Mouse (Mus musculus): ENCODE measurements around the gene Duox1.
"Not testable (repeated sequence)": the region's sequence is repeated elsewhere in the genome, so short reads cannot be mapped to it uniquely, and the experiment has no call there.

Gene Duox1

GRCm38 (mm10) chr2:122311561-122311960, 3.9 kb upstream of the Duox1 start:
- no peak for DNase-seq (ENCODE audit: low read depth, low spot score)

GRCm38 (mm10) chr2:122312722-122313417, 2.6 kb upstream of the Duox1 start:
- DNase-seq (ENCODE audit: low read depth, low spot score), result no peak

- DNase-seq (ENCODE audit: low read depth, low spot score), result no peak
Observed at GRCm38 (mm10) chr2:122313536-122313935, 1.9 kb upstream of the Duox1 start, which contains the start of gene Duoxa1. Duoxa1 (minus strand) TSS chr2:122313730.

GRCm38 (mm10) chr2:122317384-122317783, 1.9 kb downstream of the Duox1 start:
- no peak for DNase-seq (ENCODE audit: low read depth, low spot score)

GRCm38 (mm10) chr2:122323960-122324359, 8.5 kb downstream of the Duox1 start:
- no peak for DNase-seq (ENCODE audit: low read depth, low spot score)

- no peak for DNase-seq (ENCODE audit: low read depth, low spot score)
Observed at GRCm38 (mm10) chr2:122324586-122324985, 9.1 kb downstream of the Duox1 start.

GRCm38 (mm10) chr2:122325361-122325760, 9.9 kb downstream of the Duox1 start:
- no peak for DNase-seq (ENCODE audit: low read depth, low spot score)

GRCm38 (mm10) chr2:122327986-122328385, 12.5 kb downstream of the Duox1 start:
- no peak for DNase-seq (ENCODE audit: low read depth, low spot score)

- not testable (repeated sequence) for DNase-seq (ENCODE audit: low read depth, low spot score)
Observed at GRCm38 (mm10) chr2:122330317-122330716, 14.8 kb downstream of the Duox1 start.

GRCm38 (mm10) chr2:122332222-122332621, 16.8 kb downstream of the Duox1 start:
- no peak for DNase-seq (ENCODE audit: low read depth, low spot score)

GRCm38 (mm10) chr2:122334170-122334569, 18.7 kb downstream of the Duox1 start:
- DNase-seq (ENCODE audit: low read depth, low spot score), result no peak

- DNase-seq (ENCODE audit: low read depth, low spot score), result no peak
Observed at GRCm38 (mm10) chr2:122337291-122337690, 21.8 kb downstream of the Duox1 start.

GRCm38 (mm10) chr2:122345106-122345893, 29.8 kb downstream of the Duox1 start:
- DNase-seq (ENCODE audit: low read depth, low spot score), result no peak

- DNase-seq (ENCODE audit: low read depth, low spot score), result not testable (repeated sequence)
Observed at GRCm38 (mm10) chr2:122346164-122346563, 30.7 kb downstream of the Duox1 start.

GRCm38 (mm10) chr2:122347257-122347656, 31.8 kb downstream of the Duox1 start:
- DNase-seq (ENCODE audit: low read depth, low spot score), result no peak

GRCm38 (mm10) chr2:122348531-122349131, 33.2 kb downstream of the Duox1 start:
- no peak for DNase-seq (ENCODE audit: low read depth, low spot score)

- no peak for DNase-seq (ENCODE audit: low read depth, low spot score)
Observed at GRCm38 (mm10) chr2:122349136-122349785, 33.8 kb downstream of the Duox1 start.

GRCm38 (mm10) chr2:122351156-122351930, 35.9 kb downstream of the Duox1 start:
- DNase-seq (ENCODE audit: low read depth, low spot score), result no peak

- no peak for DNase-seq (ENCODE audit: low read depth, low spot score)
Observed at GRCm38 (mm10) chr2:122351931-122352329, 36.5 kb downstream of the Duox1 start.

GRCm38 (mm10) chr2:122352992-122353391, 37.5 kb downstream of the Duox1 start:
- no peak for DNase-seq (ENCODE audit: low read depth, low spot score)

GRCm38 (mm10) chr2:122353765-122354164, 38.3 kb downstream of the Duox1 start:
- DNase-seq (ENCODE audit: low read depth, low spot score), result no peak

Data from WW6 (cell line).